Mouse (Mus musculus) C2C12 (cell line): ENCODE results near the gene Fars2.

Source experiments
- CEBPB ChIP-seq: IDR thresholded peaks from one replicate; pipeline ENCODE4 v1.6.1; 2011; ENCODE audit warnings: low read depth, mild to moderate bottlenecking, control low read depth, moderate library complexity
- CTCF ChIP-seq: IDR thresholded peaks from one replicate; pipeline ENCODE4 v1.5.1; 2011; ENCODE audit not compliant: control insufficient read depth, insufficient read depth, insufficient read length
- FOSL1 ChIP-seq: IDR thresholded peaks from one replicate; pipeline ENCODE4 v1.8.0; 2011; ENCODE audit warnings: mild to moderate bottlenecking, low read length; ENCODE audit not compliant: poor library complexity, insufficient read depth, severe bottlenecking
- MAX ChIP-seq: IDR thresholded peaks from one replicate; pipeline ENCODE4 v1.6.1; 2011; ENCODE audit warnings: mild to moderate bottlenecking, control low read depth
- MYOD1 ChIP-seq: IDR thresholded peaks from one replicate; pipeline ENCODE4 v1.6.1; 2011; ENCODE audit warnings: low read depth; ENCODE audit not compliant: control insufficient read depth, insufficient read length
- MYOG ChIP-seq: IDR thresholded peaks from one replicate; pipeline ENCODE4 v1.6.1; 2011; ENCODE audit not compliant: control insufficient read depth, insufficient read length; ENCODE audit errors: extremely low read depth
- USF1 ChIP-seq: IDR thresholded peaks from one replicate; pipeline ENCODE4 v1.6.1; 2011; ENCODE audit warnings: low read depth, mild to moderate bottlenecking, control low read depth, moderate library complexity

DNA sequence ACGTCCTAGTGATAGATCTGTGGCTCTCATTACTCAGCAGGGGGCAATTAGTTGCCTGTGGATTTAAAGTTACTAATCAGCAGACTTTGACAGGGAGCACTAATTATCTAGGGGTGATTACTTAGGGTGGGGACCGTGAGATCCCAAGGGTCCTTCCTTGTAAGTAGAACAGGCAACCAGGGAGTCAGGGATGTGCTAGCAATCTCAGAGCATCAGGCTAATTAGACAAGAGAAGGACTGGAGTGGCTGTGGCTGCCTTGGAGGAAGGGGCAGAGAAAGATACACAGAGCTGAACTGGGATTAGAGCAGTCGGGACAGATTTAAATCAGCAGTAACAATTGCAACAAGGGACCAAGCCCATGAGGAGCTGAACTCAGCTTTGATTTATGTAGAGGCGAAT lies 471.9 kb downstream of the Fars2 start:
- TF ChIP-seq CTCF, result no peak
- TF ChIP-seq MAX, result no peak
- TF ChIP-seq CEBPB, result no peak
- TF ChIP-seq USF1, result no peak
- TF ChIP-seq FOSL1, result no peak
- no peak for TF ChIP-seq MYOD1
- TF ChIP-seq MYOG, result no peak
